Mouse (Mus musculus): ENCODE data around the gene Nemf.

GRCm38 (mm10) chr12:69371854-69372671 is 15.1 kb upstream of the Nemf start, which contains the start of the genes Arf6 and Gm9887:
- TF ChIP-seq CTCF (IDR thresholded peaks at IDR 0.05; ENCODE audit: low read depth, low read length): no peak
- peak; percentile 83; the same call in 1 of the 2 replicates for TF ChIP-seq POLR2A (IDR thresholded peaks at IDR 0.05; ENCODE audit: extremely low read depth, insufficient read depth, low read length)

All from liver, adult 2 months (tissue).